Mouse (Mus musculus) small intestine, adult 2 months (tissue): ENCODE measurements around the gene S100a10.

Experiments
- CTCF ChIP-seq: fragments of 200-500 bp; IDR thresholded peaks from 2 replicates; pipeline ENCODE4 v1.5.1; 2012; ENCODE audit warnings: low read depth, mild to moderate bottlenecking, control low read depth, inconsistent platforms, low read length, moderate library complexity, mixed read lengths; ENCODE audit not compliant: insufficient replicate concordance, insufficient read length; ENCODE audit errors: extremely low read depth
- POLR2A ChIP-seq: fragments of 200-500 bp; IDR thresholded peaks from 2 replicates; pipeline ENCODE4 v1.6.1; 2012; ENCODE audit warnings: low read depth, mild to moderate bottlenecking, control low read depth, inconsistent platforms, low read length, moderate library complexity

GRCm38 (mm10) chr3:93597221-93597913, 42.5 kb downstream of the S100a10 start:
- TF ChIP-seq CTCF (no peak), POLR2A (no peak)
